Mouse (Mus musculus): ENCODE data around the gene Csnk1e. TPM values are rescaled to one million over a fixed set of nuclear protein-coding genes. Genes with fewer than 3 reads are reported as not detected.

Gene Csnk1e
- 184 and 214 TPM in 2 replicates for polyA plus RNA-seq (2012; rRNA removed)
- 83.8 and 98.0 TPM in 2 replicates for polyA plus RNA-seq (2014; fragmentation: Nextera tagmentation; extraction: Ambion mirVana)

GRCm38 (mm10) chr15:79455106-79455810 lies at the start of gene Csnk1e:
Gene Csnk1e (minus strand): TSS chr15:79455566.
- WGBS, result under 1% methylated on average over 24 of the region's 24 CpGs
- Histone ChIP-seq H3K4me1 (ENCODE audit: control insufficient read depth, insufficient read depth, low read length) (no peaks in the 10 kb centered on the region), H3K9ac (ENCODE audit: low read depth, low read length, severe bottlenecking) (0 out of 2 replicates have a peak within 1 kb of the TSS, but pooled peaks have one; percentile 8), H3K9me3 (ENCODE audit: control insufficient read depth, low read length) (no peaks in the 10 kb centered on the region), H3K4me2 (replicated peaks; ENCODE audit: low read depth, low read length, severe bottlenecking) (peak within 1 kb of the TSS; percentile 72), H3K27me3 (ENCODE audit: control insufficient read depth, insufficient read depth, low read length) (no peaks in the 10 kb centered on the region), H3K27ac (replicated peaks; ENCODE audit: low read depth, low read length) (no peak within 1 kb of the TSS), H3K36me3 (ENCODE audit: control insufficient read depth, insufficient read depth, low read length) (no peaks in the 10 kb centered on the region), H3K4me3 (replicated peaks; ENCODE audit: low read length) (peak within 1 kb of the TSS; percentile 30)
- DNase-seq (ENCODE audit: low spot score), result peak; percentile 61
- ATAC-seq (ENCODE audit: low FRiP score, low read depth), result peak; percentile 70
- no peak for TF ChIP-seq POLR2A (IDR thresholded peaks at IDR 0.05; ENCODE audit: borderline replicate concordance, extremely low read depth, insufficient read depth, insufficient read length)

- Histone ChIP-seq H3K9ac (ENCODE audit: low read depth, low read length, severe bottlenecking) (peak within 1 kb of the TSS; percentile 61), H3K4me3 (replicated peaks; ENCODE audit: low read length) (peak within 1 kb of the TSS; percentile 49), H3K27me3 (ENCODE audit: control insufficient read depth, insufficient read depth, low read length) (peaks cover 75% of the 10 kb centered on the region), H3K4me2 (replicated peaks; ENCODE audit: low read depth, low read length, severe bottlenecking) (peak within 1 kb of the TSS; percentile 100), H3K36me3 (ENCODE audit: control insufficient read depth, insufficient read depth, low read length) (no peaks in the 10 kb centered on the region), H3K9me3 (ENCODE audit: control insufficient read depth, low read length) (no peaks in the 10 kb centered on the region), H3K27ac (replicated peaks; ENCODE audit: low read depth, low read length) (no peak within 1 kb of the TSS), H3K4me1 (ENCODE audit: control insufficient read depth, insufficient read depth, low read length) (peaks cover 9% of the 10 kb centered on the region)
- WGBS, result 2% methylated on average over 37 of the region's 60 CpGs
- no peak for TF ChIP-seq POLR2A (IDR thresholded peaks at IDR 0.05; ENCODE audit: borderline replicate concordance, extremely low read depth, insufficient read depth, insufficient read length)
- DNase-seq (ENCODE audit: low spot score) (no peak), ATAC-seq (ENCODE audit: low FRiP score, low read depth) (0 out of 2 replicates have a peak, but pooled peaks have one; percentile 16)
Observed at GRCm38 (mm10) chr15:79504707-79505452, 49.5 kb upstream of the Csnk1e start, which contains the start of gene Kcnj4. Gene Kcnj4 (minus strand): TSS chr15:79505241.

GRCm38 (mm10) chr15:79503438-79503837 lies 48.1 kb upstream of the Csnk1e start:
- H3K4me1 ChIP-seq (ENCODE audit: control insufficient read depth, insufficient read depth, low read length), result peaks cover 9% of the 10 kb centered on the region
- WGBS, result 75% methylated on average over 5 of the region's 5 CpGs
- no peak overlapping the region for H3K9ac ChIP-seq (ENCODE audit: low read depth, low read length, severe bottlenecking)
- H3K27ac ChIP-seq (replicated peaks; ENCODE audit: low read depth, low read length), result no peak overlapping the region
- no peaks in the 10 kb centered on the region for H3K9me3 ChIP-seq (ENCODE audit: control insufficient read depth, low read length)
- no peak overlapping the region for H3K4me3 ChIP-seq (replicated peaks; ENCODE audit: low read length)
- H3K27me3 ChIP-seq (ENCODE audit: control insufficient read depth, insufficient read depth, low read length), result peaks cover 73% of the 10 kb centered on the region
- no peak overlapping the region for H3K4me2 ChIP-seq (replicated peaks; ENCODE audit: low read depth, low read length, severe bottlenecking)
- no peaks in the 10 kb centered on the region for H3K36me3 ChIP-seq (ENCODE audit: control insufficient read depth, insufficient read depth, low read length)
- DNase-seq (ENCODE audit: low spot score), result no peak
- no peak for TF ChIP-seq POLR2A (IDR thresholded peaks at IDR 0.05; ENCODE audit: borderline replicate concordance, extremely low read depth, insufficient read depth, insufficient read length)
- ATAC-seq (ENCODE audit: low FRiP score, low read depth), result no peak

- Histone ChIP-seq H3K9ac (ENCODE audit: low read depth, low read length, severe bottlenecking) (no peak overlapping the region), H3K4me3 (replicated peaks; ENCODE audit: low read length) (no peak overlapping the region), H3K36me3 (ENCODE audit: control insufficient read depth, insufficient read depth, low read length) (no peaks in the 10 kb centered on the region), H3K4me1 (ENCODE audit: control insufficient read depth, insufficient read depth, low read length) (peaks cover 9% of the 10 kb centered on the region), H3K27me3 (ENCODE audit: control insufficient read depth, insufficient read depth, low read length) (peaks cover 68% of the 10 kb centered on the region), H3K4me2 (replicated peaks; ENCODE audit: low read depth, low read length, severe bottlenecking) (no peak overlapping the region), H3K27ac (replicated peaks; ENCODE audit: low read depth, low read length) (no peak overlapping the region), H3K9me3 (ENCODE audit: control insufficient read depth, low read length) (no peaks in the 10 kb centered on the region)
- WGBS, result 18% methylated on average over 18 of the region's 18 CpGs
- no peak for DNase-seq (ENCODE audit: low spot score)
- TF ChIP-seq POLR2A (IDR thresholded peaks at IDR 0.05; ENCODE audit: borderline replicate concordance, extremely low read depth, insufficient read depth, insufficient read length), result no peak
- no peak for ATAC-seq (ENCODE audit: low FRiP score, low read depth)
Observed at GRCm38 (mm10) chr15:79502891-79503341, 47.5 kb upstream of the Csnk1e start.

- WGBS, result 80% methylated on average over 17 of the region's 17 CpGs
- Histone ChIP-seq H3K4me1 (ENCODE audit: control insufficient read depth, insufficient read depth, low read length) (peaks cover 2% of the 10 kb centered on the region; the same call in 1 of the 2 replicates), H3K27me3 (ENCODE audit: control insufficient read depth, insufficient read depth, low read length) (peaks cover 40% of the 10 kb centered on the region), H3K27ac (replicated peaks; ENCODE audit: low read depth, low read length) (no peak overlapping the region), H3K36me3 (ENCODE audit: control insufficient read depth, insufficient read depth, low read length) (no peaks in the 10 kb centered on the region), H3K9ac (ENCODE audit: low read depth, low read length, severe bottlenecking) (no peak overlapping the region), H3K4me2 (replicated peaks; ENCODE audit: low read depth, low read length, severe bottlenecking) (no peak overlapping the region), H3K4me3 (replicated peaks; ENCODE audit: low read length) (no peak overlapping the region), H3K9me3 (ENCODE audit: control insufficient read depth, low read length) (no peaks in the 10 kb centered on the region)
- no peak for ATAC-seq (ENCODE audit: low FRiP score, low read depth)
- DNase-seq (ENCODE audit: low spot score), result no peak
- TF ChIP-seq POLR2A (IDR thresholded peaks at IDR 0.05; ENCODE audit: borderline replicate concordance, extremely low read depth, insufficient read depth, insufficient read length), result no peak
Observed at GRCm38 (mm10) chr15:79500110-79500509, 44.7 kb upstream of the Csnk1e start.
